Mouse (Mus musculus) lung, postnatal 36 days (tissue): ENCODE results near the gene Wrnip1.

Experiments
- DNase-seq: peaks from one replicate; pipeline ENCODE4 v3.0.0; 2022; ENCODE audit warnings: mixed read lengths

Wrnip1 gene

GRCm38 (mm10) chr13:32807624-32808023, 5.8 kb downstream of the Wrnip1 start:
- DNase-seq = no peak

- no peak for DNase-seq
Observed at GRCm38 (mm10) chr13:32819241-32819640, 17.4 kb downstream of the Wrnip1 start.

GRCm38 (mm10) chr13:32819926-32820325, 18.1 kb downstream of the Wrnip1 start:
- DNase-seq = no peak

- DNase-seq = no peak
Observed at GRCm38 (mm10) chr13:32821671-32822070, 19.8 kb downstream of the Wrnip1 start.

- no peak for DNase-seq
Observed at GRCm38 (mm10) chr13:32823126-32823525, 21.3 kb downstream of the Wrnip1 start.

GRCm38 (mm10) chr13:32824377-32825330, 22.8 kb downstream of the Wrnip1 start:
- no peak for DNase-seq

- DNase-seq = no peak
Observed at GRCm38 (mm10) chr13:32825546-32825945, 23.7 kb downstream of the Wrnip1 start.

- DNase-seq = peak; percentile 43
Observed at GRCm38 (mm10) chr13:32827111-32827822, 25.4 kb downstream of the Wrnip1 start.

- peak; percentile 84 for DNase-seq
Observed at GRCm38 (mm10) chr13:32827951-32828350, 26.1 kb downstream of the Wrnip1 start.

GRCm38 (mm10) chr13:32828886-32829285, 27.0 kb downstream of the Wrnip1 start:
- DNase-seq = no peak

GRCm38 (mm10) chr13:32831505-32832273, 29.9 kb downstream of the Wrnip1 start:
- peak; percentile 63 for DNase-seq

GRCm38 (mm10) chr13:32832776-32833175, 30.9 kb downstream of the Wrnip1 start:
- peak; percentile 56 for DNase-seq

GRCm38 (mm10) chr13:32833237-32833636, 31.4 kb downstream of the Wrnip1 start:
- DNase-seq = peak; percentile 30

- DNase-seq = peak; percentile 36
Observed at GRCm38 (mm10) chr13:32834513-32834912, 32.7 kb downstream of the Wrnip1 start.

GRCm38 (mm10) chr13:32839314-32839713, 37.5 kb downstream of the Wrnip1 start:
- no peak for DNase-seq

- DNase-seq = no peak
Observed at GRCm38 (mm10) chr13:32841349-32841748, 39.5 kb downstream of the Wrnip1 start.

- DNase-seq = no peak
Observed at GRCm38 (mm10) chr13:32846221-32846620, 44.4 kb downstream of the Wrnip1 start.

GRCm38 (mm10) chr13:32849092-32849491, 47.3 kb downstream of the Wrnip1 start:
- peak; percentile 30 for DNase-seq

- DNase-seq = no peak
Observed at GRCm38 (mm10) chr13:32849531-32850123, 47.8 kb downstream of the Wrnip1 start.

- no peak for DNase-seq
Observed at GRCm38 (mm10) chr13:32850156-32850555, 48.3 kb downstream of the Wrnip1 start.

- peak; percentile 91 for DNase-seq
Observed at GRCm38 (mm10) chr13:32850668-32851404, 49.0 kb downstream of the Wrnip1 start, which contains the start of gene Serpinb1a. Serpinb1a (minus strand) TSS chr13:32851185.

GRCm38 (mm10) chr13:32851967-32852366, 50.1 kb downstream of the Wrnip1 start:
- DNase-seq = peak; percentile 75
